Mouse (Mus musculus): Measurements from ENCODE around the gene Rom1. TPM values are rescaled to one million over a fixed set of nuclear protein-coding genes. Genes with fewer than 3 reads are reported as not detected.
A peak's percentile ranks its signal among the peaks of the same experiment; 100 is the strongest.

Gene Rom1
- total and polyA plus RNA-seq, 2 experiments: 1.7 to 5.0 TPM

DNA sequence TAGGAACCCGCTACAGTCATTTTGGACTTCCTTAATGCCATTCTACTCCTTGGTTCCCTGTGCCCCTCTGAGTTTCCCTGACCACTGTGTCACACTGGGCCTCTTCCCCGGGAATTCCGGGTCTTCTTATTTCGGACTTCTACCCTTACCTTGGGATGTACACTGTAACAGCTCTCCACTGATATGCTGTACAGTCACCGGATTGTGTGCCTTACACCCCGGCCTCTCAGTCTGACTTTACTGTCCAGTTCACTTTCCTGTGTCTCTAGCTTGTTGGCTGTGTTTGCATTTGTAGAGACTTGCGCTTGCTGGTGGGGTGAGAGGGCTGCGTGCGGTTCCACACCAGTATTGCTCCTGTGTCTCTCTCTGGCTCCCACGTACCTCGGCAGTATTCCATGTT lies 961 bp upstream of the Rom1 start:
- no peak for DNase-seq (ENCODE audit: extremely low read depth, low read depth, low spot score)
- Histone ChIP-seq H3K4me1 (ENCODE audit: control insufficient read depth, insufficient read depth, low read length) (peaks cover 9% of the 10 kb centered on the region), H3K4me3 (ENCODE audit: insufficient read depth, low read depth, low read length) (peak overlapping the region; percentile 82), H3K27me3 (ENCODE audit: control insufficient read depth, insufficient read depth, low read length) (no peaks in the 10 kb centered on the region), H3K79me2 (ENCODE audit: control insufficient read depth, insufficient read depth, low read length) (no peaks in the 10 kb centered on the region), H3K27ac (replicated peaks; ENCODE audit: insufficient read depth, low read depth, low read length) (peak overlapping the region; percentile 80), H3K9ac (ENCODE audit: low read depth, low read length) (peak overlapping the region; percentile 96), H3K36me3 (ENCODE audit: control insufficient read depth, insufficient read depth, low read length) (peaks cover 10% of the 10 kb centered on the region; the same call in 1 of the 2 replicates)
- no peak for TF ChIP-seq POLR2A (IDR thresholded peaks at IDR 0.05; ENCODE audit: extremely low read depth, insufficient read depth, low read length)
- TF ChIP-seq CTCF (IDR thresholded peaks at IDR 0.05; ENCODE audit: low read depth, low read length): no peak
- 1% methylated on average over 11 of the region's 11 CpGs for WGBS

DNA sequence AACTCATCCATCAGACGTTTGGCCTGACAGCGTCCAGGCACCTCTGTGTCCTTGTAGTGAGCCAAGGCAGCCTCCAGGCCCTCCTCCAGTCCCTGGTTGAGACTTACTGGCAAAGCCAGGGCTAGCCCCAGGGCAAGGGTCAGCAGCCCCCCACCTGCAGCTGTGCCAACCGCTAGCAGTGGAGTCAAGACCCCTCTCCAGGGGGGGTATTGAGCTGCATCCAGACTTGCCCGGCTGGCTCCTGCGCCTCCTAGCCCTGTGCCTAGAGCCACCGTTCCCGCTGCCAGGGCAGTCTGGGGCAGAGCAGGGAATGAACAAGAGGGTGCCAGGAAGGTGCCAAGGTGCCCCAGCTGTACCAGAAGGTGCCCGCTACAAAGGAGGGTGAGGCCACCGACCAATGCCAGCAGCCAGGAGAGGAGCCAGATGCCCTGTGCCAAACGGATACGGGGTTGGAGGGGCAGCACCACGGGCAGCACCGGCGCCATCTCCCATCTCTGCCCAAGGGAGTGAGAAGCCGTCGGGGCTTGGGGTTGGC lies 400 bp downstream of the Rom1 start:
- 28% methylated on average over 16 of the region's 16 CpGs for WGBS
- H3K36me3 ChIP-seq (ENCODE audit: control insufficient read depth, insufficient read depth, low read length): peaks cover 8% of the 10 kb centered on the region; the same call in 1 of the 2 replicates
- H3K27ac ChIP-seq (replicated peaks; ENCODE audit: insufficient read depth, low read depth, low read length): peak overlapping the region; percentile 43
- DNase-seq (ENCODE audit: extremely low read depth, low read depth, low spot score): no peak
- peak overlapping the region; percentile 6; the same call in 1 of the 2 replicates for H3K9ac ChIP-seq (ENCODE audit: low read depth, low read length)
- TF ChIP-seq CTCF (IDR thresholded peaks at IDR 0.05; ENCODE audit: low read depth, low read length) (no peak), POLR2A (IDR thresholded peaks at IDR 0.05; ENCODE audit: extremely low read depth, insufficient read depth, low read length) (no peak)
- no peaks in the 10 kb centered on the region for H3K27me3 ChIP-seq (ENCODE audit: control insufficient read depth, insufficient read depth, low read length)
- no peaks in the 10 kb centered on the region for H3K79me2 ChIP-seq (ENCODE audit: control insufficient read depth, insufficient read depth, low read length)
- peaks cover 9% of the 10 kb centered on the region for H3K4me1 ChIP-seq (ENCODE audit: control insufficient read depth, insufficient read depth, low read length)
- peak overlapping the region; percentile 82; the same call in 1 of the 2 replicates for H3K4me3 ChIP-seq (ENCODE audit: insufficient read depth, low read depth, low read length)

DNA sequence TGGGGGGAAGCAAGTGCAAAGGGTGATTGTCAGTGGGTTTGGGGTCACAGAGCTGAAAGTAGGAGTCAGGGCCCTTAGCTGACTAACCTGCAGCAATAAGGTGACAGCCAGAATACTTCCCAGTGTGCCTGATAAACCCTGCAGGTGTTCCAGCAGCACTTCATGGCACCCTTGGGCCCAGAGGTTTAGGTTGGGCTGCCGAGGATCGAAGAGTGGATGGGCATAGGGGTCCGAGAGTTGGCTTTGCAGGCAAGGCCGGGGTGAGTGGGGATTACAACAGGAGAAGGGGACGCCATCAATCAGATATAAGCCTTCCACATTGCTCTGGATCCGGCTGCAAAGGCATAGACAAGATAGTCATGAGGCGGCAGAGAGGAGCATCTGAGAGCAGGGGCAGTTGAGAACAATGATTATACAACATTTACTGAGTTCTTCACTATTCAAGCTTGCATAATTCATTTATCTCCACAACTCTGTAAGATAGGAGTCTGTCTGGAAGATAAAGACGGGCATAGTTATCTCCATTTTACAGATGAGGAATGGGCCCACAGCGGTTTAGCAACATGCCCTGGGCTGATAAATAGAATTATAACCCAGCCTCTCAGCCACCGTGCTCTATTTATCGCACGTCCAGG lies 1.1 kb downstream of the Rom1 start:
- 93% methylated on average over 12 of the region's 12 CpGs for WGBS
- Histone ChIP-seq H3K79me2 (ENCODE audit: control insufficient read depth, insufficient read depth, low read length) (no peaks in the 10 kb centered on the region), H3K36me3 (ENCODE audit: control insufficient read depth, insufficient read depth, low read length) (peaks cover 3% of the 10 kb centered on the region; the same call in 1 of the 2 replicates), H3K4me1 (ENCODE audit: control insufficient read depth, insufficient read depth, low read length) (peaks cover 9% of the 10 kb centered on the region), H3K27me3 (ENCODE audit: control insufficient read depth, insufficient read depth, low read length) (no peaks in the 10 kb centered on the region), H3K27ac (replicated peaks; ENCODE audit: insufficient read depth, low read depth, low read length) (no peak overlapping the region), H3K4me3 (ENCODE audit: insufficient read depth, low read depth, low read length) (no peak overlapping the region), H3K9ac (ENCODE audit: low read depth, low read length) (no peak overlapping the region)
- no peak for TF ChIP-seq CTCF (IDR thresholded peaks at IDR 0.05; ENCODE audit: low read depth, low read length)
- TF ChIP-seq POLR2A (IDR thresholded peaks at IDR 0.05; ENCODE audit: extremely low read depth, insufficient read depth, low read length): no peak
- no peak for DNase-seq (ENCODE audit: extremely low read depth, low read depth, low spot score)

DNA sequence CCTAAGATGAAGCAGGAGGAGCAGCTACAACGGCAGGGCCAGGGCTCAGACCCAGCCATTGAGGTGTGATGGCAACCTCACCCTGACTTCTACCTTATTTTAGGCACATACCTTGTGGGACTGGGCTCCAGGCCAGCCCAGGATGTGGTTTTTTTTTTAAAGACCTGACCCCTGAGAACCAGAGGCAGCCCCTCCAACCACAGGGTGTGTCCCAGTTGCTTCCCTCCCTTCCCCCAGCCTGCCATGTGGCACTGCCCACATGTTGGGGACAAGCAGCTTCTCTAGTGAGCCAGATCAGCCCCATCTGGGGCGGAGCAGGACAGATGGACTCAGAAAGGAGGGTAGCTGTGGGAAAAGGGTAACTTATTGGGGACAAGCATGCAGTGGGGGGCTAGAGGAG lies 2.4 kb downstream of the Rom1 start:
- Histone ChIP-seq H3K27me3 (ENCODE audit: control insufficient read depth, insufficient read depth, low read length) (no peaks in the 10 kb centered on the region), H3K79me2 (ENCODE audit: control insufficient read depth, insufficient read depth, low read length) (peaks cover 4% of the 10 kb centered on the region; the same call in 1 of the 2 replicates), H3K9ac (ENCODE audit: low read depth, low read length) (no peak overlapping the region), H3K27ac (replicated peaks; ENCODE audit: insufficient read depth, low read depth, low read length) (no peak overlapping the region), H3K4me3 (ENCODE audit: insufficient read depth, low read depth, low read length) (no peak overlapping the region), H3K4me1 (ENCODE audit: control insufficient read depth, insufficient read depth, low read length) (peaks cover 10% of the 10 kb centered on the region), H3K36me3 (ENCODE audit: control insufficient read depth, insufficient read depth, low read length) (peaks cover 5% of the 10 kb centered on the region; the same call in 1 of the 2 replicates)
- 86% methylated on average over 2 of the region's 2 CpGs for WGBS
- DNase-seq (ENCODE audit: extremely low read depth, low read depth, low spot score): no peak
- TF ChIP-seq CTCF (IDR thresholded peaks at IDR 0.05; ENCODE audit: low read depth, low read length) (no peak), POLR2A (IDR thresholded peaks at IDR 0.05; ENCODE audit: extremely low read depth, insufficient read depth, low read length) (no peak)

DNA sequence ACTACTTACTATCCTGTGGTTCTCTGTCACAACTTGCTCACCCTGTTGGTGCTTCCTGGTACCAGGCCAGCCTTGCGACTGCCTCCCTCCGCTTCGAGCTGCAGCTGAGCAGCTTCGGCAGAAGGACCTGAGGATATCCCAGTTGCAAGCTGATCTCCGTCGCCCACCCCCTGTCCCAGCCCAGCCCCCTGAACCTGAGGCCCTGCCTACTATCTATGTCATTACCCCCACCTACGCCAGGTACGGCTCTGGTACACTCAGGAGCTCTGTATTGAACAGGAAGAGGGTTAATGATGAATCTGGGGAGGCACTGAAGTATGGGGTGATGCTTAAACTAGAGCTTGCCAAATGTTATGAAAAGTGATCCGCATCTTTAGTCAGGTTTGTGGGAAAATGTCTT lies 7.4 kb downstream of the Rom1 start:
- no peak for DNase-seq (ENCODE audit: extremely low read depth, low read depth, low spot score)
- 0 out of 2 replicates have a peak overlapping the region, but pooled peaks have one; percentile 2 for H3K27ac ChIP-seq (replicated peaks; ENCODE audit: insufficient read depth, low read depth, low read length)
- peaks cover 4% of the 10 kb centered on the region; the same call in 1 of the 2 replicates for H3K79me2 ChIP-seq (ENCODE audit: control insufficient read depth, insufficient read depth, low read length)
- peaks cover 7% of the 10 kb centered on the region; the same call in 1 of the 2 replicates for H3K36me3 ChIP-seq (ENCODE audit: control insufficient read depth, insufficient read depth, low read length)
- TF ChIP-seq POLR2A (IDR thresholded peaks at IDR 0.05; ENCODE audit: extremely low read depth, insufficient read depth, low read length): no peak
- TF ChIP-seq CTCF (IDR thresholded peaks at IDR 0.05; ENCODE audit: low read depth, low read length): no peak
- peaks cover 4% of the 10 kb centered on the region; the same call in 1 of the 2 replicates for H3K4me1 ChIP-seq (ENCODE audit: control insufficient read depth, insufficient read depth, low read length)
- WGBS: 24% methylated on average over 9 of the region's 9 CpGs
- H3K4me3 ChIP-seq (ENCODE audit: insufficient read depth, low read depth, low read length): peak overlapping the region; percentile 27; the same call in 1 of the 2 replicates
- no peaks in the 10 kb centered on the region for H3K27me3 ChIP-seq (ENCODE audit: control insufficient read depth, insufficient read depth, low read length)
- H3K9ac ChIP-seq (ENCODE audit: low read depth, low read length): peak overlapping the region; percentile 10; the same call in 1 of the 2 replicates
